Mouse (Mus musculus) ovary, adult 18-20 months (tissue): Measurements from ENCODE around the gene Tnrc6a.
A peak's percentile ranks its signal among the peaks of the same experiment; 100 is the strongest.

Source experiments
- DNase-seq: peaks from one replicate; pipeline ENCODE4 v3.0.0; 2022; ENCODE audit warnings: low spot score, mixed read lengths

Gene Tnrc6a

DNA sequence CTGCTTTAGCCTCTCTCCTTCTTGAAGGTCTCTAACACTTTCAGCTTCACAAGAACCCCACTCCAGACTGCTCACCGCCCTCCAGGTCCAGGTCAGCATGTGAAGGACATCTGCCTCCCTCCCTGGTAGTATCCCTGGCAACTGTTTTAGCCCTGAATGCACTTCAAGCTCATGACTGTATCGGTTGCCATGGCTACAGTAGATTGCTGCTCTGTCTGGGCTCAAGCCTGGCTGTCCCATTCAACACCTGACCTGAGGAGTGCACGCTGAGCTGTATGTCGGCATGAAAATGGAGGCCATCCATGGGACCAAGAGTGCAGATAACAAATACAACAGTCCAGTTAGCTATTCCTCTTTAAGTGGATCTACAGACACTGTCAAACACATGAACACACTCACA, 114.9 kb downstream of the Tnrc6a start:
- no peak for DNase-seq

DNA sequence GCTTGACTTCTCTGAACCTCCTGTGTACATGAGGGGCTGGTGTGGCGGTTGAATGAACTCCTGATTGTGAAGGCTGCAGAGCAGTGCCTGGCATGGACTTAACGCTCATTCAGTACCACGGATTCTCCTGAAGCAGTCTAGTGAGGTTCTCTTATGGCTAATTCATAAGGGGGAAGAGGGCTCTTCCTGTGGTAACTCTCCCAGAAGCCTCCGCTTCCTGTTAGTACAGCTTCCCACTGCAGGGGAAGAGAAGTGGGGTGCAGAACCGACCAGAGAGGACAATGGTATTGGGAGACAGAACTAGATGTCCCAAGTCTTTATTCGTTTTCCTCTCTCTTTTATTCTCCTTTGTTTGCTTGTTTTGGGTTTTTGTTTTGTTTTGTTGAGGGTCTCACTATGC, 116.4 kb downstream of the Tnrc6a start:
- DNase-seq = no peak

DNA sequence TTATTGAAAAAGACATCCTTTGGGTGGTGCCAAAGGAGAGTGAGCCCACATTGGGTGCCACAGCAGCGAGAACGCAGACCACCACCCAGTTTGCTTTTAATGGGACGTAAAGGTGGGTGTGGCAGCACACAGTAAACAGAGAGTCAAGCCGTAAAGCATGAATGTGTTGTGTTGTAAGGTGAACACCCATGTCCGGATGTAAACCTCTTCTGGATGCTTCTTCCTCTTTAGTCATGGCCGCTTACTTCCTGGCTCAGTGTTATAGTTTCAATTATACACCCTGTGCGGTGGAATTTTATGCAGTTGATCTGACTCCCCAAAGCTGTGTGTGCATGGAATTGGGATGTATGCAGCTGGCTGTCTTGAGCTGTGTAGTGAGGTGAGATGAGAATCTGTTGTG, 118.6 kb downstream of the Tnrc6a start:
- no peak for DNase-seq

DNA sequence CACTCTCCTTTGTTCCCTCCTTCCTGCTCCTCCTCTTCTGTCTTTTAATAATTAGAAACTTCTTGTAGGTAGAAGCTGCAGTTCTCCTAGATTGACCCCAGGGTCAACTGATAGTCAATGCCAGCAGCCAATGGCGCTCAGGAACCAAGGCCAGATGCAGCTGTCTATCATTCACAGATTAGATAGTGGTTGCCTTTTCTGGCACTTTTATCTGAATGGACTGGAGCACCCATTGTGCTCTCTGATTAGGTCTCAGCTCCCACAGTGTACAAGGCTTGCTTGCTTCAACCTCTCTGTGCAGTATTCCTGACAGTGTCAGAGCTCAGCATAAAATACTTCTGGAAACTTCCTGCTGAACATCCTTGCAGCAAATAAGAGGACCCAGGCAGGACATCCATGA, 121.1 kb downstream of the Tnrc6a start:
- DNase-seq = peak; percentile 22
